Mouse (Mus musculus): ENCODE data around the gene Hspe1.
"Not testable (repeated sequence)": the region's sequence is repeated elsewhere in the genome, so short reads cannot be mapped to it uniquely, and the experiment has no call there.

Gene Hspe1

GRCm38 (mm10) chr1:55079677-55080076 lies 8.3 kb upstream of the Hspe1 start:
- in situ Hi-C loops (cut with MboI; ENCODE audit: unreplicated experiment in 2 of 2), result loop anchor here in 1 of 2 experiments (10.0 kb wide), 1 partner anchor 295 kb away; no protein-coding TSS in a partner anchor

DNA sequence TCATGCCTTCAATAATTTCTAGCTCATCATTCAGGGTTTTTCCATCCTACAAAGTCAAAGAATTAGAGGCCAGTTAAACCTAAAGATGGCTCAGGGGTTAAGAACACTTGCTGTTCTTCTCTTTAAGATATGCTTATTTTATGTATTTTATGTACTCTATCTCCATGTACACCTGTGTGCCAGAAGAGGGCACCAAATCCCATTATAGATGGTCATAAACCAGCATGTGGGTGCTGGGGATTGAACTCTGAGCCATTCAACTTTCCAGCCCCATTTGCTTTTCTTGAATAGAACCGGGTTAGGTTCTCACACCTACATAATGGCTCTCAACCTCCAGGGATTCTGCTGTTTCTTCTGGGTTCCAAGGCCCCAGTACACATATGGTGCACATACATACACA lies 5.8 kb upstream of the Hspe1 start:
- in situ Hi-C loops (cut with MboI; ENCODE audit: unreplicated experiment in 2 of 2), result no loop called here

DNA sequence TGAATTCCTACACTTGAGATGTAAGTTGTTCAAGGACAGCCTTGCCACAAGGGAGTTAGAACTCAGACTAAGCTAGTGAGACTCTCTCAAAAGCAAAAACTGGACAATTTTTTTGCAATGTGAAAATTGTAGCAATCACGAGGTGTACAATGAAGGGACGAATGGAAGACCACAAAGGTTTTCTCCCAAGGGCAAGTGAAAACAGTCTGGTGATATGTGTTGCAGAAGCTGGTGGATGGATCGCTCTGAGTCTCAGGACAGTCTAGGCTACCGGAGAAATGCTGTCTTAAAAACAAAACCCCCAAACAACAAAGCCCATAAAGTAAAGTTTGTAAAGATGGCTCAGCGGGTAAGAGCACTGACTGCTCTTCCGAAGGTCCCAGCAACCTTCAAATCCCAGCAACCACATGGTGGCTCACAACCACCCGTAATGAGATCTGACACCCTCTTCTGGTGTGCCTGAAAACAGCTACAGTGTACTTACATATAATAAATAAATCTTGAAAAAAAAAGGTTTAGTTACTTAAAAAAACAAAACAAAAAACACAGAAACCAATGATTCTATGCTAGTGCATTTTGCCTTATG lies 2.1 kb upstream of the Hspe1 start:
- in situ Hi-C loops (cut with MboI; ENCODE audit: unreplicated experiment in 2 of 2), result loop anchor here (5.0 kb wide), 2 partner anchors 56 to 59 kb away; partner anchors contain the start of gene Sf3b1 (in 1 of the 2)

DNA sequence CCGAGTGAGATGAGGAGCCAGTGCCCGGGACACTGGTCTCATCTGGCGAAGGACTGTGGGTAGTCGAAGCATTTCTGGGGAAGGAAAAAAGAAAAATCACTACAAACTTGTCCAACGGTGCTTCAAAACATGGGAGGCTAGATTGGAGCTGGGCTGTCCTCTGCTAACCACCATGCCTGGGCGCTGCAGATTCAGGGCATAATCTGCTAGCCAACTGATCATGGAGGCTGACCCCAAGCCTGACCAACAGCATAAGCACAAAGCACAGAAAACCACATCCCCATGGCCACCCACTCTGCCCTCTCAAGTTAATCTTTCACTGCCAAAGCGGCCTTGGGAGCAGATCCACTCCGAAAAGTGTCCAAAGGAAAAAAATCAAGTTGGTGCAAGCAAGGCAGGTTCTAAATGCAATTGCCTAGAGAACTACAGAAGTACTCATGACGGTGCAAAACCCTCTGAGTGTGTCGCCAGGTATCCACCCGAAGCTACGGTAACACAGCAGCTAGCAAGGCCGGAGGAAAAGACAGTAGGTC lies 998 bp upstream of the Hspe1 start:
- in situ Hi-C loops (cut with MboI; ENCODE audit: unreplicated experiment in 2 of 2), result loop anchor here (5.0 kb wide), 2 partner anchors 55 to 60 kb away; partner anchors contain the start of gene Sf3b1 (in 1 of the 2)

- in situ Hi-C loops (cut with MboI; ENCODE audit: unreplicated experiment in 2 of 2), result loop anchor here (5.0 kb wide), 2 partner anchors 55 to 60 kb away; partner anchors contain the start of gene Sf3b1 (in 1 of the 2)
Observed at GRCm38 (mm10) chr1:55087401-55087904, 479 bp upstream of the Hspe1 start.

DNA sequence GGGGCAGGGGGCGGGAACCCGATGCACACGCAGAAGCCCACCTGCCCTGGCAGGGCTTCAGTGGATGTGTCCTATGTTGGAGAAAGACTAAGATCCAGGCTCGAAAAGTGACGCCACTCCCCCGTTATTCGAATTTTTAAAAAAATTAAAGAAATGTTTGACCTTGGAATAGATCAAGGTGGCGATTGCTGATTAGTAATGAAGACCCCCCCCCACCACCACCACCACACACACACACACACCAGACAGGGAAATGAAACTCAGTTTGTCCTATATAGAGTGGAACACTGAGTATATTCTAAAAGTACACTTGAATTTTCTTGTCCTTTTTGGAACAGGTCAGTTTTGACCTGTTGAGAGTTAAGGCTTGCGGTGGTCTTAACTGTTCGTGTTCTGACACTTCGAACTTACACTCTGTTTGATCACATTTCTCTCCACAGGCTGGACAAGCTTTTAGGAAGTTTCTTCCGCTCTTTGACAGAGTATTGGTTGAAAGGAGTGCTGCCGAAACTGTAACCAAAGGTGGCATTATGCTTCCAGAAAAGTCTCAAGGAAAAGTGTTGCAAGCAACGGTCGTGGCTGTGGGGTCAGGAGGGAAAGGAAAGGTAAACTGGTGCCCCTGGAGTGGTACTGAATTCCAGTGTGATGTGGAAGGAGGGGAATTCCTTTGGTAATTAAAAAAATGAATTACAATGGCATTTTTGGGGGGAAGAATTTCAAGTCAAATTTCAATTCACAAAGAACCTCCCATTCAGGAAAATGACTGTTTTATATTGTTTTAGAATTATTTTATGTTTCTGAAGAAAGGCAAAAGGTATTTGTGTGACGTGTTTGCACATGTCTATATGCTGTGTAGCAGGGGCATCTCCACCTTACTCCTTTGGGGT lies 922 bp downstream of the Hspe1 start:
- in situ Hi-C loops (cut with MboI; ENCODE audit: unreplicated experiment in 2 of 2), result loop anchor here (5.0 kb wide), 2 partner anchors 53 to 62 kb away; partner anchors contain the start of gene Sf3b1 (in 1 of the 2)

DNA sequence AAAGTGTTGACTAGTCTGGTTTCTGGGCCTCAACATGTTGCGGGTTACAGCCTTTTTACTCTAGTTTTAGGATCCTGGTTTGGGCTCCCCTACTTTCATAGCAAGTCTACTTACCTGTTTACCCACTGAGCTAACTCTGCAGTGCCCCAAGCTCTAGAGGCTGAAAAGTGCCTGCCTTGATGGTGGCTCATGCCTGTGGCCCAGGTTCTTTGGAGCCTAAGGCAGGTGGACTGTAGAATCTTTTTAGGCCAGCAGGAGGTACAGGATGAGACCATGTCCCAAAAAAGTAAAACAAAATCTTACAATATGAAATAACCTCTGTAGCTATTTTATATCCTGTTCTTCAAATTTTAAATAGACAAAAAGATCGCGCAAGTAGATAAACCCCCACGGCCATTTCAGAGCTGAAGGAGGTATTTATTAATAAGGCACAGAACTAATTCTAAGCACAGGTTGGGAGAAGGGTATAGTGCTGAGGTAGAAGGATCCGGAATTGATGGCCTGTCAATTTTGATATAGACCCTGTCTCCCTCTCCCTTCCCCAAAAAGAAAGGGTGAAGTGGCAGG lies 1.6 kb downstream of the Hspe1 start:
- in situ Hi-C loops (cut with MboI; ENCODE audit: unreplicated experiment in 2 of 2), result loop anchor here (5.0 kb wide), 2 partner anchors 53 to 62 kb away; partner anchors contain the start of gene Sf3b1 (in 1 of the 2)

DNA sequence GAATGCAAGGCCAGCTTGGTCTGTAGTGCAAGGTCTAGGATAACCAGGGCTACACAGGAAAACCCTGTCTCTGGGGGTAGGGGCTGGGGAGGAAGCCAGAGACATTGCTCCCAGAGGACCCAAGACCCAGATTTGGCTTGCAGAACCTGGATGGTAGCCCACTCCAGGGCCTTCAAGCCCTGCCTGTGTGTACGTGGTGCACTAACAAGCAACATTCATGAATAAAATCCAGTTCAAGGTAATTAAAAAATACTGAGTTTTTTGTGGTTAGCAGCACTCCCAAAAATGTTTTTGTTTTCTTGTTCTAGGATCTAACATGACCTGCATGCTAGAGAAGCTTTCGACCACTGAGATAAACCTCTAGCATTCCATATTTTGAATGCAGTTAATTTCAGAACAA lies 4.1 kb downstream of the Hspe1 start:
- in situ Hi-C loops (cut with MboI; ENCODE audit: unreplicated experiment in 2 of 2), result no loop called here

GRCm38 (mm10) chr1:55092469-55092868 lies 4.5 kb downstream of the Hspe1 start:
- in situ Hi-C loops (cut with MboI; ENCODE audit: unreplicated experiment in 2 of 2), result no loop called here

GRCm38 (mm10) chr1:55106919-55107585 lies 19.1 kb downstream of the Hspe1 start:
- in situ Hi-C loops (cut with MboI; ENCODE audit: unreplicated experiment in 2 of 2), result no loop called here

- in situ Hi-C loops (cut with MboI; ENCODE audit: unreplicated experiment in 2 of 2), result no loop called here
Observed at GRCm38 (mm10) chr1:55107644-55108043, 19.7 kb downstream of the Hspe1 start.

- in situ Hi-C loops (cut with MboI; ENCODE audit: unreplicated experiment in 2 of 2), result no loop called here
Observed at GRCm38 (mm10) chr1:55108473-55108872, 20.5 kb downstream of the Hspe1 start.

DNA sequence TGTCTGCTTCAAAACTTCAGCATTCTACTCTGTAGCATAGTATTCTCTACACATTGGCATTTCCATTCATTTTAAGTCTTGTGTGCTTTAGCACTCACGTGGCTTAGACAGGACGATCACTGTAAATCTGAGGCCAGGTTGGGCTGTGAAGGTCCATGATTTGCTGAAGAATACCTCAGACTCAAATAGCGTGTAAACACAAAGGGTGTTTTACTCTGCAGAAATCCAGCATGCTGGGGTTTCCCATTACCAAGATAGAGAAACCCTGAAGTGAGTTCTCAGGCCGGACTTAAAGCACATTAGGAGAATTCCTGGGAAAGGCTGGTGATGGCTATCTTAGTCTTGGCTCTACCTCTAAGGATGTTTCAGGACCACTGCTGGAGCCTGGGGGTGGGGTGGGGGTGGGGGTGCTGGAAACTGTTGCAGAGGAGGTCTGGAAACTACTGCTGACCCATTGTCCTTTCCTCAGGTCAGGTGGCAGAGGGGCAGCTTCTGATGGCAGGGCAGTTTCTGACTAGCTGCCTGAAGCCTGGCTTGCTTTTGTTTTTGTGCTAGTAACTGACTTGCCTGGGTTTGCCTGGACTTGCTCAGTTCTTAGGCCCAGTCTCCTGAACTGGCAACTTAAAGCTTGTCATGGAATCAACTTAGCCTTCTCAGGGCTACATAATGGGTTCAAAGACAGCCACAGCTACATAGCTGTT lies 21.3 kb downstream of the Hspe1 start:
- in situ Hi-C loops (cut with MboI; ENCODE audit: unreplicated experiment in 2 of 2), result no loop called here

DNA sequence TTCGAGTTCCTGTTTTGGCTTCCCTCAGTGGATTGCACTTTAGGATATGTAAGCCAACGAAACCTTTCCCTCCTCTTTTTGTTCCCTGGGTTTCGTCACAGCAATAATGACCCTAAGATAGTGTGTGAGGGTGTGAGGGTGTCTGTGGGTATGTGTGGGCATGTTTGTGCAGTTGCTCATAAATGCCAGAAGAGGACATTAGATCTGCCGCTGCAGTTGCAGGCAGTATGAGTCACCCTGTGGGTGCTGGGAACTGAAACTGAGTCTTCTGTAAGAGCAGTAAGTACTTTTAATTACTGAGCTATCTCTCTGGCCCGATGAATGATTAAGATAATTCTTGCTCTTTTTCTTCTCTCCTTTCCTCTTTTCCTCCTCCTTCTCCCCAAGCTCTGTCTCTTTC lies 35.1 kb downstream of the Hspe1 start:
- in situ Hi-C loops (cut with MboI; ENCODE audit: unreplicated experiment in 2 of 2), result no loop called here

DNA sequence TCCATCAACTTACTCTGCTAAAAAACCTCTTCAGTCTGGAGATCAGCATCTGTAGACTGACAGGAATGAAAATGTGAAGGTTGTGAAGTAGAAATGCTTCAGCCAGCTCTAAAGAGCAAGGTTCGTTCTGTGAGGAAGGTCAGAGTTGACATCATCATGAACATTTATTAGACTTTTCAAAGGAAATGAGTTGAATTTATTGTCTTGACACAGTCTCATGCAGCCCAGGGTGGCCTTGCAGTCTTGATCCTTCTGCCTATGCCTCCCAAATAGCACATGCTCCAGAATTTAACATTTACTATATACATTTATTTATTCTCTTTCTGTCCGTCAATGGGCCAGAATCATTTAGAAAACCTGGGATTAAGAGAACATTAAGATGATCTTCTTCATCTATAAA lies 35.6 kb downstream of the Hspe1 start:
- in situ Hi-C loops (cut with MboI; ENCODE audit: unreplicated experiment in 2 of 2), result no loop called here

DNA sequence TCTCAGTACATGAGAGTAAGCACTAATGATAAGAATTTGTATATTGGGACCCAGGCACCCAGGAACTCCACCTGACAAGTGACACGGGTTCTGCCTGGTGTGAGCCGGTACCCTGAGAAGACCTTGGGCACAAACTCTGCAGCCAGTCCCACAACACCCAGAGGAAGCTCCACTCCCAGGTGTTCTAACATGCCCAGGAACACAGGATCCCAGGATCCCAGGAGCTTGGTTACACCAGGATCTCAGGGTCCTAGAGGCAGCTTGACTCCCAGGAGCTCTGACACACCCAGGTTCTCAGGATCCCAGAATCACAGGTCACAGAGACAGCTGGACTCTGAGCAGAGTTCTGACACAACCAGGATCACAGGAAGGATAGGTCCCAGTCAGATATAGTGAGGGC lies 36.2 kb downstream of the Hspe1 start:
- in situ Hi-C loops (cut with MboI; ENCODE audit: unreplicated experiment in 2 of 2), result not testable (repeated sequence)

DNA sequence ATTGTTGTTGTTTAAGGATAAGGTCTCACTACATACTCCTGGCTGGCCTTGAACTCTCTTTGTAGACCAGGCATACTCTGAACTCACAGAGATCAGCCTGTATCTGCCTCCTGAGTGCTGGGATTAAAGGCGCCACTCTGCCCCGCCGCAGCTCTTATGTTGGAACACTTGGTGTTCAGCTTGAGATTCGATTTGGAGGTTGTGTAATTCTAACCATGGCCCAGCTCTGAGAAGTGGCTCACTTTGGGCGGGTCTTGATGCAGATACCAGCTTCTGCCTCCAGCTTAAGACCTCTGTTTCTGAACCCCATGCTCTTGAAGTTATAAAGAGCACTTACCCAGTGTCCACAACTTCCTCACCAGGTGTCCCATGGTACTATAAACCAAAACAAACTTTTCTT lies 41.8 kb downstream of the Hspe1 start:
- in situ Hi-C loops (cut with MboI; ENCODE audit: unreplicated experiment in 2 of 2), result no loop called here

DNA sequence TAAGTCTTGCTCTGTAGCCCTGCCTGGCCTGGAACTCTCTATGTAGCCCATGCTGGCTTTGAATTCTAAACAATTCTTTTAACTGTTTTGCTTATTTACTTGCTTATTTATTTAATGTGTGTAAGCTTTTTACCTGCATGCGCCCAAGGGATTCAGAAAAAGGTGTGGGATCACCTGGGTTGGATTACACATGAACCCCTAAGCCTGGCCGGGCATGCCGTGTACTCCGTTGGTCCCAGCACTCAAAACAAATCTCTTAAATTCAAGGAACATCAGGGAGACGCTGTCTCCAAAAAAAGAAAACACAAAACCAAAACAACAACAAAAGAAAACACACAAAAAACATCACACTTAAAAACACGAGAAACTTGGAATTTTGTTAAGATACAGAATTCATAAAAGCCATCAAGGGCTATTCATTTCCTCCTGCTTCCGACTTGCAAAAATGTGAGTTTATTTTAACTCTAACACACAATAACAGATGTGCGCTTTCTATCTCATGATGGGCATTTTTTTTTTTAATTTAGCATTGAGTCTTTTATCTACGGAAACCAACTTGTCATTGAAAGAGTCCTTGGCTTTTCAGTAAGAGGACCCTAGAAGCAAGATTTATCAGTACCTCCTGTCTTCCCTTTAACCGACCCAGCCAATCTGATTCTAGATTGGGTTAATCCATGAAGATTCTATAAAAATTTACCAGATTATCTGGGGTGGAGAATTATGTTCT lies 42.4 kb downstream of the Hspe1 start:
- in situ Hi-C loops (cut with MboI; ENCODE audit: unreplicated experiment in 2 of 2), result no loop called here

- in situ Hi-C loops (cut with MboI; ENCODE audit: unreplicated experiment in 2 of 2), result no loop called here
Observed at GRCm38 (mm10) chr1:55130943-55131401, 43.0 kb downstream of the Hspe1 start, which contains the start of gene Mob4. Mob4 (plus strand) TSS chr1:55131231.
